Mouse (Mus musculus): ENCODE results near the gene Klhl40.

Gene Klhl40

DNA sequence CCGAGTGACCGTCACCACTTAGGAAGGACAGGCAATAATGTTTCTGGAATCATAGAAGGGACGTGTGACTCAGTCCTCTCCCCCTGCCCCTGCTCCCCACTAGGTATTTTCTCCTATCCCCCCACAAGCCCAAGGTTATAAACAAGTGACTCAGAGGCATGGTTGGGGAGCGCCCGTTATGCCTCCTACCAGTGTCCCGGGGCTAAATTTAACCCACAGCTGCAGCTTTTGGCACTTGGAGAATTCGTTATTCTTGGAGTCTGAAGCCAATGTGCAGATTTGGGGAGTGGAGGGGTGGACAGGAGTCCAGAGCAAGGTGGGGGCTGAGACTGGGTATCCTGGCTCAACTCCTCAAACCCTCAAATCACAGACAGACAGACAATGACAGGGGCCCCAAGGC lies 896 bp upstream of the Klhl40 start:
- no peak for DNase-seq (ENCODE audit: extremely low read depth, low read depth)

DNA sequence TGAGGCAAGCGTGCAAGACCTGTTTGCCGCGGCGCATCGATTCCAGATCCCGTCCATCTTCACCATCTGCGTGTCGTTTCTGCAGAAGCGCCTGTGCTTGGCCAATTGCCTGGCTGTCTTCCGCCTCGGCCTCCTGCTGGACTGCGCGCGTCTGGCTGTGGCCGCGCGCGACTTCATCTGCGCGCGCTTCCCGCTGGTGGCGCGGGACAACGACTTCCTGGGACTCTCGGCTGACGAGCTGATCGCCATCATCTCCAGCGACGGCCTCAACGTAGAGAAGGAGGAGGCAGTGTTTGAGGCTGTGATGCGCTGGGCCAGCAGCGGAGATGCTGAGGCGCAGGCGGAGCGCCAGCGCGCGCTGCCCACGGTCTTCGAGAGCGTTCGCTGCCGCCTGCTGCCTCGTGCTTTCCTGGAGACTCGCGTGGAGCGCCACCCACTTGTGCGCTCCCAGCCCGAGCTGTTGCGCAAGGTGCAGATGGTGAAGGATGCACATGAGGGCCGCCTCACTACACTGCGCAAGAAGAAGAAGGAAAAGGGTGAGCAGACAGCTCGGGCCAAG lies 738 bp downstream of the Klhl40 start:
- no peak for DNase-seq (ENCODE audit: extremely low read depth, low read depth)

DNA sequence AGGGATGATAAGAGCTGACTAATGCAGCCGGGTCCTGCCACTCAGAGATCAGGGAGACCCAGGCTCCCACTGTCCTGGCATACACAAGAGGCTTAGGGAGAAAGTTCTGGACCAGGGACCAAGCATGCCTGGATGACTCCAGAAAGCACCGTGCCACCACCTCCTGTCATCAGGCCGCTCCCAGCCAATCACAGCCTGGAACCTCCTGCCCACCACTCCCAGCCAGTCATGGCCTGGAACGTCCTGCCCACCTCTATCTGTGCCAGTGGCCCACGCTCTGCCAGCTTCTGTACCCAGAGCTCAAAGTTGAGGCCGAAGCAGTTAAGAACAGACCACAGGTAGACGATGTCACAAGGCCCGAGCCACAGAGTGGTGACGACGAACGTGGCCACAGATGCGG lies 7.4 kb downstream of the Klhl40 start:
- DNase-seq (ENCODE audit: extremely low read depth, low read depth), result no peak

DNA sequence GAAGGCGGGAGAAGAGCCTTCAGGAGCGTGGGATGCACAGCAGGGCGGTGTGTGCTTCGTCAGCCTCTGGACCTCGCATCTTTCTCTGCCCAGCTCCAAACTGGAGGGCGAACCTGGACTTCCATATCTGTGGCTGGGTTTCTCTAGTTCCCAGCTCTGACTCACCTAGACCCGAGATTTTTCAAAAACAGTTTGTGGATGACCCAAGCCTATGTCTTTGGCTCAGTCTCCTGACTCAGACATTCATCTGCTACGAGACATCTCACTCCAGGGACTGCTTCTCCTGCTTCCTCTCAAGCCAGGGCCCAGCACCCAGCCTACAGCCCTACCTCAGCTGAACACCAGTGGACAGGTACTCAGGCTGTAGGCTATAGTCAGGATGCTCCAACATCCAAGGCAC lies 7.9 kb downstream of the Klhl40 start:
- no peak for DNase-seq (ENCODE audit: extremely low read depth, low read depth)

DNA sequence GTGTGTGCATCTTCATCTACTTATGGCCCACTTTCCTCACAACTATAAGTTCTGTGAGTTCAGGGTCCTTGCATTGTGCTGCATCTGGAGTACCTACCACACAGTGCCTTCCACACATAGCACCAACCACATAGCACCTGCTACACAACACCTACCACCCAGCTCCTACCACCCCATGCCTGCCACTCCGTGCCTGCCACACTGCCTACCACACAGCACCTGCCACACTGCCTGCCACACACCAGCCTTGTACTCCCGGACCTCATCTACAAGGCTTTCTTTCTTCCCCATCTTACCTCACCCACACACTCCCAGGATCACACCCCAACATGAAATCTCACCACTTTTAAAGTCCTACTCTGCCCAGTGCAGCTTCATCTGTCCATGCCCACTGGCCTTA lies 9.0 kb downstream of the Klhl40 start:
- DNase-seq (ENCODE audit: extremely low read depth, low read depth), result no peak

DNA sequence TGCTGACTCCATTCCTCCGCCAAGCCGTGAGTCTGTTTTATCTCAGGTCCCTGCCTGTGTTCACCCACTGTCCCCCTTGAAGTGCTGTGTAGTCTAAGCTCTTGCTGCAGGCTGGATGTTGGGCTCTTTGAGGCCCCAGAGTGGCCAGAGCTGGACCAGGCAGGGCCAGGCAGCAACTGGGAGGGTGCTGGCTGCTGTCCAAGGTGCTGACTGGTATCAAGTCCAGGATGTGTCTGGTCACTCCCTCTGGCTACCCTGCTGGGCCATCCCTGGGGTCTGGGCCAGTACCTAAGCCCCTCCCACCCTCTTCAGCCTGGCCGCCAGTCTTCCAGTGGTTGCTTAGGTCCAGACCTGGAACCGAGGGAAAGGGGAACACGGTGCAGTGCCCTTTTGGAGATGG lies 13.8 kb downstream of the Klhl40 start:
- DNase-seq (ENCODE audit: extremely low read depth, low read depth), result no peak

DNA sequence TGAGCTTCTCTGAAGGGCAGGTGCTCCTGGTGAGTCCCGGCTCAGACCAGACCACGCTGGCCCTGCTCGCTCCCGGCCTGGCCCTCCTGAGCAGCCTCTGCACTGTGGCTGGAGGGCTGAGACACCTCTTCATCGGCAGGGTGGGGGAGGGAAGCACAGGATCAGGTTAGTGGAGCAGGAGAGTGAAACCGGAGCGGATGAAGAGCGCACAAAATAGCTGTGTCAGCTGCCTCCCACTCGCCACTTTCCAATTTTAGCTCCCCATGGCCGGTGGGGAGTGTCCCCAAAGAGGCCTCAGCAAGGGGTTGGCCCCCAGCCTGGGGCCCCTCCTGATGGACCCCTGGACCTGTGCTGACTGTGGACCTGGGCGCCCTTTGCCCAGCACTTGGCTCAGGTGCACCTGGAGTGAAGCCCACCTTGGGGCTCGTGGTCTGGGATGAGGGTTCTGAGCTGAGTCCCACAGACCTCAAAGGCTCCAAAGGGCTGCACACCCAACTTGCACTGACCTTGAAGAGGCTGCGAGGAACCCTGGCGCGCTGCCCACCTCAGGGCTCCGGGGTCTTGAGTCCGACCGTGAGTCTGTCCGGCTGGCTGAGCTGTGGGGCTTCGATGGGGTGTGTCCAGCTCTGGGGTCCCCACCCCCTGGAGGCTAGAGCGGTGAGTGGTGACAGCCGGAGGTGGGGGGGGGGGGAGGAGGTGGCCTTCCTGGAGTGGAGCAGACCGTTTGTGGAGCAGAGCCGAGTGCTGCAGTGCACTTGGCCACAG lies 14.5 kb downstream of the Klhl40 start, which contains the start of gene Hhatl:
Gene Hhatl (minus strand): TSS at position 751 of the 765 bp plus-strand sequence.
- DNase-seq (ENCODE audit: extremely low read depth, low read depth), result no peak

DNA sequence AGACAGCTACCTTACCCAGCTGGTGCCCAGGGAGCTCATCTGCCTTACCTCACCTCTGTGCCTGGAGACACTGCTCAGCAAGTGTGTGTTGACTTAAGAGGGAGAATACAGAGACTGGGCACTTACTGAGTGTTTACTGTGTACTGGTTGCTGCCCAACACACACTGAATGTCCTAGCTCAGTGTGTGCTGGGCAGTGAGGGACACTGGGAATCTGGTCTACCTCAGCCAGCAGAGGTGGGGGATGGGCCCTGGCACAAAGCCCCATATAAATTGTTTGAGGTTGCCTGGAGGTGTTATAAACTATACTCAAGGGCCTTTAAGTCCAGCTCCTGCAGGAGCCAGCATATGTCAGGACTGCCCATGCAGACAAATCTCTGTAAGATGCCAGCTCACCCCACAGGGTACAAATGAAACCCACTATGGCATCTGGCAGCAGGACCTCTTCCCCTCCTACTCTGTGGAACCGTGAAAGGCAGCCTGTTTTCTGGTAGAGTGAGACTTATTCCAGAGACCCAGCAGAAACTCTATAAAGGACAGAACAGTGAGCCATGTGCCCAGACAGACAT lies 17.6 kb downstream of the Klhl40 start:
- no peak for DNase-seq (ENCODE audit: extremely low read depth, low read depth)

DNA sequence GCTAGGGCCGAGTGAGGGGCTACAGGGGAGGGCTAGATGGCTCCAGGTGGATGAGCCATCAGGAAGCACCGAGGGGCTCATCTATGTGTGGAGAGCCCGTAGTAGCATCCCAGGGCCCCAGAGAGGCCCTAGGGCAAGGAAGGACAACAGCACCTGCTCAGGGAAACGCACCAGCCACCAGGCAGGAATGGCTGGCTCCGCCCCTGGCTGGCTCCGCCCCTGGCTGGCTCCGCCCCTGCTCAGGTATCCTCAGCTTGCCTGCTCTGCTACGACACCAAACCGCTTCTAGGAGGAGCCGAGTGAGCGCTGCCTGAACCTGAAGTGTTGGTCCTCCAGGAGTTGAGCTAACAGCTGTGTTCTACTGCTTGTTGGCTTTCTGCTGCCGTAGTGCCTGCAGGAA lies 20.3 kb downstream of the Klhl40 start:
- DNase-seq (ENCODE audit: extremely low read depth, low read depth), result no peak

DNA sequence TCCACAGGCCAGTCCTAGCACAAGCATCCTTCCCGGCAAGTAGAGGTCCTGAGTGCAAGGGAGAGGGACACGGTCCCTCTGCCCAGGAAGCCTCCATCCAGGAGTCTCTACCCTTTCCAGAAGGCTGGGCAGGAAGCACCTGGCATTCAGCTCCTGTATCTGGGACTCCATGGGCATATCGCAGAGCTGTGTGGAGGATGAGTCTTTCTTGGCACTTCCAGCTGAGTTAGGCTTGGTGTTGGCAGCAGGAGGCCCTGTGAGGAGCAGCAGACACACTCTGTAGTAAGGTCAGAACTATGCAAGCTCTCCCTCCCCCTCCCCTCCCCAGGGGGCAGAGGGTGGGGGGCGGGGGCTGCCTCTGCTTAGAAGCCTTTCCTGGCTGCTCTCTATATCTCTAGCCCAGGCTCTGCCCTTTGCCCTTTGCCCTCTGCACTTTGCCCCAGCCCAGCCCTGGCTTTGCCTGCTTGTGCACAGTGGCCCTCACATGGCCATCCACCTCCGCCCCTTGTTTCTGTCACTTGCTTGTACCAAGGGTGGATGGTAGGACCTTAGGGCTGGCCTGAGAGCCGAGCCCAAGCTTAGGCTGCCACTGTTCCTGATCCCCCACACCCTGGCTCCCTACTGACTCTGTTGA lies 21.6 kb downstream of the Klhl40 start:
- DNase-seq (ENCODE audit: extremely low read depth, low read depth), result no peak

DNA sequence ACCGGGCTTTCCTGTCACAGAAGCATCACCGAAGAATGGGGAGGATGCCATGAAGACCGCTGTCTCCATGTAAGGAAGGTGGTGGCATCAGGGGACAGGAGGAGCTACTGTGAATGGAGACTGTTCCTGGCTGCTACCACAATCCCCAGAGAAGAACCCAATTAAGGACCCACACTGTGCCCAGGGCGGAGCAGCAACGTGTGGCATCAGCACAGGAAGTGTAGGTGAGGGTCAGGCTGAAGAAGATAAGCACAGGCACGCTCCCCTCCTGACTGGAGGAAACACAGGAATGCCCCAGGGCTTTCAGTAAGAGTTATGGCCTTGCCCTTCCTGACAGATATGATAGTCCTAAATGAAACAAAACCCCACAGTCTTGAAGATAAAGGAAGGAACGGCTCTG lies 25.3 kb downstream of the Klhl40 start:
- DNase-seq (ENCODE audit: extremely low read depth, low read depth), result no peak

DNA sequence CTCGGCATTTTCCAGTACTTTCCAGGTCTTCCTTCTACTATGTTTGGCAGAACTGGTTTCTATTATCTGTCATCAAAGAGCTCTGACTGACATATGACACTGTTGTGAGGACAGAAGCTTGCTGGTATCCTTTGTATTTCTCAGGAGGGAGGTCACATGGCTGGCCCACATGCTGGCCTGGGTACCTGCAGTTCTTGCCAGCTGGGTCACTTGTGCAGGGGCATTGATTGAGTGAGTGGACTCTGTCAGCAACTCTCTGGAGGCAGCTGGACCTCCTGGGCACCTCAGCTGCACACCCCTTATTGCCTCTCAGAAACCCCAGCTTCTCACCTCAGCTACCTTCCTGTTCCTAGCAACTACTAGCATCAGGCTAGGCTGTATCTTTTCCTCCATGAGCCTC lies 30.1 kb downstream of the Klhl40 start:
- no peak for DNase-seq (ENCODE audit: extremely low read depth, low read depth)

DNA sequence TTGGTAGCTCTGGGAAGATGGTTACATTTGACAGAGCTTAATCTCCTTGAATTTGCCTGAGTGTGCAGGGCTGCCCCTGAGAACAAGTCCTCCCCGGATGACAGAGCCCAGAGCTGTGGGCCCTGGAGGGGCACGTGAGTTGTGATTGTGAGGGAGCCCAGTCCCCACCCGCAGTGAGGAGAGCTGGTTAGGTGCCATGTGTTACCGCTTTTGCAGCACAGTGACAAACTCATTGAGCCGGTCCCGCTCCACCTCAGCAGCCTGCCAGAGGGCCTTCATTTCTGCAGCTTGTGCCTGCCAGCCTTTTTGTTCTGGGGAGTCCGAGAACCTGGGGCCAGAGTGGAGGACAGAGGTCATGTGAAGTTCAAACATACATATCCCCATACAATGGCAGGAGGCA lies 30.5 kb downstream of the Klhl40 start:
- no peak for DNase-seq (ENCODE audit: extremely low read depth, low read depth)

DNA sequence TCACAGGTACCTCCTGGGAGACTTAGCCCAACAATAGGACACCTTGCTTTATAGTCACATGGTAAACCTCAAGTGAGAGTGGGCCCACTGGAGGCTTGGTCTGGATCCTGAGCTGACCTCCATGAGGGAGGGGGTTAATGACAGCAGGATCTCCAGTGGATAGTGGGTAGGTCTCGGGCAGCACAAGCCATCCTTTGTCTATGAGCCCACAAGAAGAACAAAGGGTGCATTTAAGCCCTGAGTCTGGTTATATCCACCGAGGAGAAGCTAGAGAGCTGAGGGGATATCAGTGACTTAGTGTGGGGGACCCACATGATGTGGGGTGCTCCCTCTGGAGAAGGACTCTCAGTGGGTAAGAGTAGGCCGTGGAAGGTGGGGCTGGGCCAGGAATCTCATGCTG lies 31.1 kb downstream of the Klhl40 start:
- no peak for DNase-seq (ENCODE audit: extremely low read depth, low read depth)

DNA sequence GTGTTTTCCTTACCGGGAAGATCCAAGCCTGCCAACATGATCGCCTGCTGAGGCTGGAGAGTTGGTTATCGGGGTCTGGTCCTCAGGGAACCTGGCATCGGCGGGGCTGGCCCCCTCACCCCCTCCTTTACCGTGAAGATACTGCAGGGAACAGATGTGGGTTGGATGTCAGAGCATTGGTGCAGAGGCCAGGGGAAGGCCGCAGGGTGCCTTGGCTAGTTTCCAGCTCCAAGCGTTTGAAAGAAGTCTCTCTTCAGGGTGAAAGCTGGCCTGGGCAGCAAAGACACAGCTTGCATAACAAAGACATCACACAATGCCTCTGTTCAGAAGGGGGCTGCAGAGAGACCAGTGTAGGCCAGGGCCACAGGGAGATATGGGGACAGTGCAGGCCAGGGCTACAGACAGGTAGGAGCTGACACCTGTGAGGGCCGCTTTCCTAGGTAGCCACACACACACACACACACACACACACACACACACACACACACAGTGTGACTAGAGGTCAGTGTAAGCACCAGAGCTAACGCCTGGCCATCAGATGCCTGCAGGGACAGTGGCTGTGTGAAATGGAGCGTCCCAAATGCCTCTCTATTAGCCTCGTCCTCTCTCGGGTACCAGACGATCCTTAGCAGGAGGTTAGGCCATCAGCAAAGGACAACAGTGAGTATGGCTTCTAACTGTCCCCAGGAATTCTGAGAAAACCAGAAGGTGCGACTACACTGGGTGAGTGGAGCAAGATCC lies 32.8 kb downstream of the Klhl40 start:
- DNase-seq (ENCODE audit: extremely low read depth, low read depth), result no peak

DNA sequence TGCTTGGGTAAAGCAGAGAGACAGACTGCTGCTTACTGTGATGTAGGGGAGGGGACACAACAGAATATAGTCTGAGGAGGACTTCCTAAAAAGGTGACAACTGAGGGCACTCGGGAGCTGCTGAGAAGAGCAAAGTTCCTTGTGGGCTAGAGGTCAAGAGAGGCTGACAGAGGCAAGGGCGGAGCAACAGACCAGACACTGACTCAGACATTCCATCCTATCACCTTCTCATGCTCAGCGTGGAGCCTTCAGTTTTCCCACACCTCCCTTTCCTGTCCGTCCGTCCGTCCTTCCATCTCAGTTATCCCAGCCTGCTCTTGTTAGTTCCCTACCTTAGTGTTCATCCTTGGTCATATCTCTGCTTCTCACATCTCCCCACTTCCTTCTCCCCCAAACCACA lies 37.8 kb downstream of the Klhl40 start:
- no peak for DNase-seq (ENCODE audit: extremely low read depth, low read depth)

DNA sequence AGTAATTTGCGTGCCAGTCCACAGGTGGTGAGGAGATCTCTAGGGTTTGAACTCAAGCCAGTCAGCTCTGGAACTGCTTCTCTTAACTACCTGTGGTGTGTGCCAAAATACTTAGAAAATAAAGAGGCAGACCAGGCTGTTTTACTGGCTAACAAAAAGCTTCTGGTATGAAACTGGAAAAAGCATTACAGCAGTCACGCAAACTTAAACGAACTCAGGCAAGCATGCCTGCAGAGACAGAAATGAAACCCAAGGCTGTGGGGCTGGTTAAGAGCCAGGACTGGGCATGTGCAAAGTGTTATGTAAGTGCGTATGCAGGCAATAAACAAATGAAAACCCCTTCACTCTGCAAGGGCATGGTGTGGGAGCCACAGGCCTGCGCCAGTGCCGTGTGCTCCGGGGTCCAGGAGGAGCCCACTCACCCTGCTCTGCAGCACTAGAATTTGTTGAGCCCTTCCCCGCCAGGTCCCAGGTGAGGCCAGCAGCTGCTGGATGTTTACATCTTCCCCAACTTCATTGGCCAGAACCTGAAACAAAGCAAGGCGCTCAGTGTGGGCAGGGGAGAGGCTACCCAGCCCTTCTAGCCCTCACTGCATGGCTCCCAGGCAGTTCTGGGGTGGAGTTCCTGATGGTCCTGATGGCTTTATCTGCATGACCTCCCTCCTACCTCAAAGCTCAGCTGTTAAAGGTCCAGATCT lies 41.8 kb downstream of the Klhl40 start:
- no peak for DNase-seq (ENCODE audit: extremely low read depth, low read depth)

DNA sequence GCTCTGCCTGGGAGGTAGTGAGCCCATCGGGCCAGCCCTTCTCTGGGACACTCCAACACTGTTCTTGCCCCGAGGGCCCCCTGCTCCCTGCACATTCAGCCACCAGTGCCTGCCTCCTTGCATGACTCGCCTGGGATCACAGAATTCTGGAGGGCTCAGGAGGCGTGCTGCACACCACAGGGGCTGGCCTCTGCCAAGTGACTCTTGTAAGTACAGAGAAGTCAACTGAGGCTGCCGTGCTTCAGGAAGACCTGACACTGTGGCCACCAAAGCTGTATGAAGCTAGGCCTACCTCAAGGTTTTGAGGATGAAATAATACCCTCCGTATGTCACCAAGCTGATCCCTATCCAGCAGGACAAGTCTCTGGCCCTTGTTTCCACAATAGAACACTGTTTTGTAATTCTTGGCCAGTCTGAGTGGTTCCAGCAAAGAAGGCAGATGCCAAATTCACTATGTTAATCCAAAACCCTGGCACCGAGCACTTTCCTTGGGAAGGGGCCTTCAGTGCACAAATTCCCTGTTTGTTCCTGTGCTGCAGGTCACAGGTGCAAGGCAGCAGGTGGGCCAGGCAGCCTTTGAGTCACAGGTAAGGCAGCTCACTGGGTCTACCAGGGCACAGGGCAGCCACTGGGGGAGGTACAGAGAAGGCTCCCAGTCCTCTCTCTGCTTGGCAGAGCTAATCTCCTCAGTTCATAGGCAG lies 42.5 kb downstream of the Klhl40 start:
- no peak for DNase-seq (ENCODE audit: extremely low read depth, low read depth)

DNA sequence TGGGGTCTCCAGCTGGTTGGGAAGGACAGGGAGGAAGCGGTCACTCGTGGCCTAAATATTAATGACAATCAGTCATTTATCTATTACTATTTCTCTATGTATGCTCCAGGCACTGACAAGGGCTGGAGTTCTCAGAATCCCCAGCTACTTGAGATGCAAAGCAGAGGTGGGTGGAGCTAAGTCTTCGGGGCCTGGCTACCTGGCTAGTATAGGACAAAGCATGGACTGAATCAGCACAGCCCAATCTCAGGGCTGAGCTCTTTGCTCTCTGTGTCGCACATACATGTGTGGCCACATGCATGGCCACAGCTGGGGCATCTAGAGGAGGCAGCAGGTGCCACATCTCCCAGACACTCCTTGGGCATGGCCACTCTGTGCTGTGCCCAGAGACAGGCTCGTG lies 43.4 kb downstream of the Klhl40 start:
- DNase-seq (ENCODE audit: extremely low read depth, low read depth), result no peak

DNA sequence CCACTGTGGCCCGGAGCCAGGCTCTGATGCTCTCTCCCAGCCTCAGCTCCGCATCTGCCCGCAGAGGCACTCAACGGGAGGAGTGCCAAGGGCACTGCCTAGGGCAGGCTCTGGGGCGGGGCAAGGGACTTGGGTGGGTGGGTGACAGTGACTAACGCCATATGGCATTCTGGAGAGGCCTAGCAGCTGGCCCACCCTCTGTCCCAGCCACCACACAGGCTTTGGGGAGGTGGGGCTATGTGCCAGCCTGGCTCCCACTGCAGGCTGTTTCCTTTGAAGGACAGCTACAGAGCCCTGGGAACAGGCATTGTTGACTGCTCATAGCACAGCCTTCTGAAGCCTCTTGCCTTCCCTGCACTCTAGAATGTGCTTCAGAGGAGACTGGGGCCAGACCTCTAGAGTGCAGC lies 45.2 kb downstream of the Klhl40 start:
- DNase-seq (ENCODE audit: extremely low read depth, low read depth), result no peak

DNA sequence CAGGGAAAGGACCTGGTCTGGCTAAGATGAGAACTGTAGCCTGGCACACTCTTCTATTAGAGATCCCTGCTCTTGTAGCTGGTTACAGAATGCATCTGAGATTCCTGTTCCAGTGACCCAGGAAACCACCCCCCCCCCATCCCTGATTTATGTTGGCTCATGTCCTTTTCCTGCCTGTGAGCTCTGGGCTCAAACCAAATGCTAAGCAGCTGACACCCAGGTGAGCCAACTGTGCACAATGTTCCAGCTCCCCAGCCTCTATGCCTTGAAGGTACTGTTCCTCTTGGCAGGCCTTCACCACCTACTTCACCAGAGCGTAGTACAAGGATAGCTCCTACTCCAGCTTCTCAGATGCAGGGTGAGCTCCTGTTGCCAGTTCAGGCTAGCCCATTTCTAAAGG lies 45.6 kb downstream of the Klhl40 start:
- DNase-seq (ENCODE audit: extremely low read depth, low read depth), result no peak
